Mouse (Mus musculus): ENCODE results near the gene Slc30a5.

DNA sequence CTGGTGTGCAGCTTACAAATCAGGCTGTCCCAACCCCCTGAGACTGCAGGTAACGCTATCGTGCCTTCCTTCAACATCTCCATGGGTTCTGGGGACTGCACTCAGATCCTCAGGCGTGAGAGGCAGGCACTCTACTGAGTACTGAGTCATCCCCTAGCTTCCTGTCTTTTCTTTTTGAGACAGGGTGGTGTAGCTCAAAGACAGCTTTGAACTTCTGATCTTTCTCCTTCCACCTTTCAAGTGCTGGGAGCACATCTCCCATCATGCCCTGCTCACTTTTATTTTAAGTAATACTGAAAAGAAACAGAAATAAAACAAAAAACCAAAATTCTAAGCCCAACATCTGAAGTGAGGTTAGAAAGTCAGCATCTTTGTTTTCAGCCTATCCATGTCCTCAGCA, 27.5 kb downstream of the Slc30a5 start:
- TF ChIP-seq POLR2A (IDR thresholded peaks at IDR 0.05; ENCODE audit: insufficient read length, low read depth) = no peak
- no peak for TF ChIP-seq USF1 (IDR thresholded peaks at IDR 0.05; ENCODE audit: low read depth)

All from myocyte (in vitro differentiated cells).